Mouse (Mus musculus) heart, postnatal 25 days (tissue): ENCODE measurements at regions not wholly inside any gene's neighbourhood (a gene's known extent, or its start where the extent isn't known, plus 50 kb on each side); places are given as distances from the start of the nearest gene placed in this dataset.

Source experiments
- DNase-seq: peaks from one replicate; pipeline ENCODE4 v3.0.0; 2022; ENCODE audit warnings: low spot score
- intact Hi-C: fragments of 180-260 bp; cut with DNase I; formaldehyde crosslinking; loops from one replicate; pipeline ENCODE4 v1.15.1; 2025

DNA sequence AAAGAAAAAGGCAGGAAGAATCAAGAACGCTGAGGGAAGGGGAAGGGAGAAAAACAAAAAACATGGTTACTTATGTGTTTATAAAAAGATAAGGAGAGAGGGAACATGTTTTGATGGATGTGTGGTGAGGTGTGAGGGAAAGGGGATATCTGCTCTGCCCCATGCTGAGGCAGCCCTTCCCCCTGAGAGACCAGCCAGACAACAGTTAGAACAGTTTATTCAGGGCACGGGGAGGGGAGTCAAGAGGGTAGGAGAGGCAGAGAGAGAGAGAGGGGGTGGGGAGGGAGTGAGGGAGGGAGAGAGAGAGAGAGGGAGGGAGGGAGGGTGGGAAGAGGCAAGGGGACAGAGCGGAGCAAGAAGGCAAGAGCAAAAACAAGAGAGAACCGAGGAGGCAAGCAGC is 354.2 kb downstream of the Cbln4 start:
- intact Hi-C loops: no loop called here
- DNase-seq: no peak

DNA sequence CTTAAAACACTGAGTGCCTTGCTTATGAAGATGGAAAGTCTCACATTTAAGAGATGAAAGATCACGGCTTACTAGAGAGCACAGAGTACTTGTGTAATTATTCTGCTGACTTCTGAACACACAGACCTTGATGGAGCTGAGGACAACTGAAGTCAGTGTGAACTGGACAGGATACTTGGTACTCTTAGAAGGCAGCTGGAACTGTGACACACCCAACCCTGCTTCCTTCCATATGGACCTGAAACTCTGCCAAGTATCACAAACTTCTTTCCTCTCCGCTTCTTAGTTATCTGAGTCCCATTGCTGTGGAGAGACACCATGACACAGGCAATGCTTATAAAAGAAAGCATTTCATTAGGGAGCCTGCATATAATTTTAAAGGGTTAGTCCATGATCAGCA is 365.3 kb downstream of the Cbln4 start:
- no peak for DNase-seq
- intact Hi-C loops: loop anchor here (5.0 kb wide), 1 partner anchor 46 kb away; no protein-coding TSS in a partner anchor

GRCm38 (mm10) chr2:171677128-171677527 is 366.1 kb downstream of the Cbln4 start:
- DNase-seq: no peak
- intact Hi-C loops: loop anchor here (5.0 kb wide), 1 partner anchor 45 kb away; no protein-coding TSS in a partner anchor

- no peak for DNase-seq
- intact Hi-C loops: loop anchor here (5.0 kb wide), 1 partner anchor 44 kb away; no protein-coding TSS in a partner anchor
Observed at GRCm38 (mm10) chr2:171676083-171676482, 367.2 kb downstream of the Cbln4 start.

GRCm38 (mm10) chr2:171675411-171675810 is 367.9 kb downstream of the Cbln4 start:
- no peak for DNase-seq
- intact Hi-C loops: loop anchor here (5.0 kb wide), 1 partner anchor 43 kb away; no protein-coding TSS in a partner anchor

DNA sequence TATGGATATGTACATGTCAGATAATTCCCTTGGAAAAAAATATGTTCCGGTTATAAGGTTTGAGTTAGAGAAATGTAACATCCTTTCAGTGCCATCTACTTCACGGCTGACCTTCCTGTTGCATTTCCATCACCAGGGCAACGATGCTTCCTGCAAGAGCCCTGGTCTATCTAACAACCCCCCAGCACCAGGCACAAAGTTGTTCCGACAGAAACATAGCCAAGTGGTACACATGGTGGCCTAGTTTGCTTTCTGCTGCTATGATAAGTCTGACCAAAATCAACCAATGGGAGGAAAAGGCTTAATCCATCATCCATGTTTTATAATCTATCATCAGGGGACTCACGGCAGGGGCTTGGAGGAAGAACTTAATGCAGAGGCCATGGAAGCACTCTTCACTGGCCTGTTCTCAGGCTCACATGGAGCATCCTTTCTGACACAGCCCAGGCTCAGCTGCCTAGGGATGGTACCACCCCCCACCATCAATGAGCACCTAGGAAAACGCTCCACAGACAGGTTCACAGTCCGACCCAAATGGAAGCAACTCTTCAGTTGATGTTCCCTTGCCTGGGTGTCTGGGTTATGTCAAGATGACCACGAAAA is 372.2 kb downstream of the Cbln4 start:
- intact Hi-C loops: no loop called here
- no peak for DNase-seq

GRCm38 (mm10) chr2:171668791-171669645 is 374.2 kb downstream of the Cbln4 start:
- intact Hi-C loops: no loop called here
- no peak for DNase-seq

DNA sequence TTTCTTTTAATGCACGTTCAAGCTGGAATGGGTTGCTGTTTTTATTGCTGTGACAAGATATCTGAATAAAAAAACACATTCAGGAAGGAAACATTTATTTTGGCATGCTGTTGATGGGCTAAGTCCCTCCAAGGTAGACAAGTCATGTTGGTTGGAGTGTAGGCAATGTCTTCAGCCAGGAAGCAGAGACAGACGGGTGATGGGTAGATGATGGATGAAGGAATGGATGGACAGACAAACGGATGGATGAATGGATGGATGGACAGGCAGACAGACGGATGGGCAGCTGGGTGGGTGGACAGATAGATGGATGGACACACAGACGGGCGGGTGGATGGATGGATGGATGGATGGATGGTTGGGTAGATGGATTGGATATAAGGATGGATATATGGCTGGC is 380.7 kb downstream of the Cbln4 start:
- no peak for DNase-seq
- intact Hi-C loops: no loop called here

DNA sequence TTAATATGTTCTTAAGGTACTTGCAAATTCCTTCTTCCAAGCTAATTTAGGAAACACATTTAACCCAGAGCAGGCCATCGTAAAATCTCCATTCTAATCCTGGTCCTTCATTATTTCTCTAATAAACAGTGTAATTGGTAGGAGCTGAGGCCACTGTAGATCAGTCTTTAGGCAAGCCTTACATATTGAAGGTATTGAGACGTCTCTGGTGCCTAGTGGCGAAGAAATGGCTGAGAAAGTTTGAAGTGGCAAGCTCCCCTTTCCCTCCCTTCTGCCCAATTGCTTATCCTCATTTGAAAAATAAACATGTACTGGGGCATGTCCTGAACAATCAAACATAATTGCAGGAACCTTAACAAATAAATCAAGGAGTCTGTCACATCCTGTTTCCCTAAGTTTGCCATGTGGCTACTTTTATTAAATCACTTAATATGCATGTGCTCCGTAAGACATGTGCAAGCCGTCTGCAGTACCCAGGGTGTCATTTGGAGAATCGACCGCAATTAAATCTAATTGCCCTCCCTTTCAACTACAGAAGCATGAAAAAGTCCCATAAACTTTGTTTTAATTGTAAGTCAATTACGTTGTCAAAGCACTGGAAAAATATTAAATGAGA is 381.3 kb downstream of the Cbln4 start:
- intact Hi-C loops: no loop called here
- no peak for DNase-seq

- no peak for DNase-seq
- intact Hi-C loops: no loop called here
Observed at GRCm38 (mm10) chr2:171657125-171657524, 386.1 kb downstream of the Cbln4 start.

DNA sequence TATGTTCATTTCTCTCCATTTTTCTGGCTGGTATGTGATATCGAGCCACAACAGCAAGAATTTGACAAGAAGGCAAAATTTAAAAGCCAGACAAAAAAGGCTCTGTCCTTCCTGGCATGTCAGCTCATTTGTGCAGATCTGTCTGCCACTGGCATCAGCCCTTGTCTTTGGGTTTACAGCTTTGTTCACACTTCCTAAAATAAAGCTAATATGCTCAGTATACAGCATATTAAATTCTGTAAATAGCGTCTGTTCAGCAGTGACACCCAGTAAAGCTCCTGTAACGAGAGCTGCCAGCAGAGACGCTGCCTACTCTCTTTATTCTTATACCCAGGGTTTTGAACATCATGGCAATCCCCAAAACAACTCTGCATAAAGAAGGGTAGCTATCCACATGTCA is 401.5 kb downstream of the Cbln4 start:
- intact Hi-C loops: no loop called here
- DNase-seq: no peak

GRCm38 (mm10) chr2:171640478-171640877 is 402.8 kb downstream of the Cbln4 start:
- DNase-seq: no peak
- intact Hi-C loops: no loop called here

- intact Hi-C loops: no loop called here
- DNase-seq: no peak
Observed at GRCm38 (mm10) chr2:171638931-171639330, 404.3 kb downstream of the Cbln4 start.

GRCm38 (mm10) chr2:171636837-171637236 is 406.4 kb downstream of the Cbln4 start:
- DNase-seq: no peak
- intact Hi-C loops: no loop called here

- DNase-seq: no peak
- intact Hi-C loops: loop anchor here (5.0 kb wide), 1 partner anchor 44 kb away; no protein-coding TSS in a partner anchor
Observed at GRCm38 (mm10) chr2:171633355-171634097, 409.7 kb downstream of the Cbln4 start.

- intact Hi-C loops: loop anchor here (5.0 kb wide), 1 partner anchor 47 kb away; no protein-coding TSS in a partner anchor
- no peak for DNase-seq
Observed at GRCm38 (mm10) chr2:171630101-171630715, 413.1 kb downstream of the Cbln4 start.

- no peak for DNase-seq
- intact Hi-C loops: no loop called here
Observed at GRCm38 (mm10) chr2:171628182-171628850, 414.9 kb downstream of the Cbln4 start.

GRCm38 (mm10) chr2:171620668-171621067 is 422.6 kb downstream of the Cbln4 start:
- no peak for DNase-seq
- intact Hi-C loops: no loop called here

DNA sequence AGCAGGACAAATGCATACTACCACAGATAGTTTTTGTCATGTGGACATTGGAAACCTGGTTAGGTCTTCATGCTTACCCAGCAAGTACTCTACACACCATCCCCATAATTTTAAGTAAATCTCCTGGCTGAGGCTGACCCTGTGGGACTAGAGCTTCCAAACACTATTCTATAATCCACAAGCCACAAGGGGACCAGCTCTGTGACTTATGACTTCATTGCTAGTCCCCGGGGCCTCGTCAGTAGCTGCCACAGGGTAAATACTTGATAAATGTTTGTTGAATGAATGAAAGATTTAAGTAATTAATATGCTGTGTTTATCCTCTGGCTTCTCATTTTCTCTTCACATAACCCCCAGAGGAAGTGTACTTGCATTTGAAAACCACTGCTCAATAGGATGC is 423.0 kb downstream of the Cbln4 start:
- intact Hi-C loops: no loop called here
- DNase-seq: no peak
